Mouse (Mus musculus) ES-Bruce4 (cell line): ENCODE measurements at regions not wholly inside any gene's neighbourhood (a gene's known extent, or its start where the extent isn't known, plus 50 kb on each side); places are given as distances from the start of the nearest gene placed in this dataset.

Experiments
- CTCF ChIP-seq: IDR thresholded peaks from one replicate; pipeline ENCODE4 v1.8.1; 2011; ENCODE audit warnings: low read depth, low read length
- EP300 ChIP-seq: IDR thresholded peaks from 2 replicates; pipeline ENCODE4 v1.6.1; 2011; ENCODE audit warnings: low read depth, low read length; ENCODE audit not compliant: insufficient read depth
- POLR2A ChIP-seq: IDR thresholded peaks from one replicate; pipeline ENCODE4 v1.8.1; 2011; ENCODE audit warnings: low read length; ENCODE audit not compliant: insufficient read depth

- TF ChIP-seq CTCF (no peak), POLR2A (no peak), EP300 (no peak)
Observed at GRCm38 (mm10) chr10:100795215-100795972, 205.1 kb downstream of the 1700017N19Rik start.
